Mouse (Mus musculus) neural tube, embryonic 13.5 days (tissue): ENCODE measurements around the gene Nhej1. TPM values are rescaled to one million over a fixed set of nuclear protein-coding genes. Genes with fewer than 3 reads are reported as not detected.
A peak's percentile ranks its signal among the peaks of the same experiment; 100 is the strongest.

Experiments
- ATAC-seq: fragments of 200-750 bp; cut with Nextera tagmentation; 2 replicates; pipeline ENCODE4 v1.8.0; 2017; ENCODE audit warnings: low read depth, mild to moderate bottlenecking, moderate TSS enrichment, moderate library complexity
- H3K27ac ChIP-seq: fragments of 300-500 bp; sonication (generic); replicated peaks from 2 replicates; pipeline ENCODE4 v1.5.1; 2015; ENCODE audit warnings: moderate library complexity, mild to moderate bottlenecking, inconsistent platforms
- H3K27me3 ChIP-seq: fragments of 300-500 bp; sonication (generic); 2 replicates; pipeline ENCODE4 v1.6.1; 2015; ENCODE audit warnings: mild to moderate bottlenecking, inconsistent platforms
- H3K36me3 ChIP-seq: fragments of 300-500 bp; sonication (generic); 2 replicates; pipeline ENCODE4 v1.6.1; 2015; ENCODE audit warnings: mild to moderate bottlenecking, inconsistent platforms
- H3K4me1 ChIP-seq: fragments of 300-500 bp; sonication (generic); replicated peaks from 2 replicates; pipeline ENCODE4 v1.6.1; 2015; ENCODE audit warnings: inconsistent platforms
- H3K4me2 ChIP-seq: fragments of 300-500 bp; sonication (generic); 2 replicates; pipeline ENCODE4 v1.6.1; 2015; ENCODE audit warnings: inconsistent platforms, mild to moderate bottlenecking, moderate library complexity
- H3K4me3 ChIP-seq: fragments of 300-500 bp; sonication (generic); 2 replicates; pipeline ENCODE4 v1.5.1; 2015; ENCODE audit warnings: mild to moderate bottlenecking, inconsistent platforms
- H3K9ac ChIP-seq: fragments of 300-500 bp; sonication (generic); 2 replicates; pipeline ENCODE4 v1.6.1; 2015; ENCODE audit warnings: moderate library complexity, mild to moderate bottlenecking, inconsistent platforms
- H3K9me3 ChIP-seq: fragments of 300-500 bp; sonication (generic); 2 replicates; pipeline ENCODE4 v1.6.1; 2016; ENCODE audit warnings: inconsistent platforms
- WGBS: fragments of 180-500 bp; shearing (Covaris S2); methylation state at CpG from one replicate; pipeline ENCODE4 v1.1.7; 2015; 5-methylcytosine and 5-hydroxymethylcytosine counted together
- polyA plus RNA-seq: library from polyadenylated mRNA; unstranded; fragments of >200 nt; fragmentation: Nextera tagmentation; extraction: Ambion mirVana; gene quantifications from 2 replicates; pipeline ENCODE4 v1.2.1, GENCODE M21; 2015

The Nhej1 gene
- polyA plus RNA-seq, 1 experiment from 2014 or later = 8.5 TPM

- no peak overlapping the region for H3K9ac ChIP-seq
- WGBS = 80% methylated on average over 7 of the region's 7 CpGs
- H3K4me1 ChIP-seq = no peaks in the 10 kb centered on the region
- H3K27ac ChIP-seq = no peak overlapping the region
- ATAC-seq = no peak
- H3K36me3 ChIP-seq = no peaks in the 10 kb centered on the region
- H3K4me2 ChIP-seq = no peak overlapping the region
- no peak overlapping the region for H3K4me3 ChIP-seq
- no peaks in the 10 kb centered on the region for H3K27me3 ChIP-seq
- no peaks in the 10 kb centered on the region for H3K9me3 ChIP-seq
Measured at GRCm38 (mm10) chr1:75051428-75051827, 73.6 kb downstream of the Nhej1 start.

GRCm38 (mm10) chr1:75048571-75048970, 76.4 kb downstream of the Nhej1 start:
- no peak overlapping the region for H3K27ac ChIP-seq
- no peak for ATAC-seq
- H3K36me3 ChIP-seq = no peaks in the 10 kb centered on the region
- no peak overlapping the region for H3K4me3 ChIP-seq
- H3K4me2 ChIP-seq = no peak overlapping the region
- H3K9me3 ChIP-seq = no peaks in the 10 kb centered on the region
- no peaks in the 10 kb centered on the region for H3K27me3 ChIP-seq
- H3K4me1 ChIP-seq = no peaks in the 10 kb centered on the region
- H3K9ac ChIP-seq = no peak overlapping the region
- 87% methylated on average over 2 of the region's 2 CpGs for WGBS

GRCm38 (mm10) chr1:75048041-75048440, 77.0 kb downstream of the Nhej1 start:
- WGBS = 76% methylated on average over 4 of the region's 4 CpGs
- Histone ChIP-seq H3K27me3 (no peaks in the 10 kb centered on the region), H3K36me3 (no peaks in the 10 kb centered on the region), H3K4me2 (no peak overlapping the region), H3K27ac (no peak overlapping the region), H3K9ac (no peak overlapping the region), H3K4me3 (no peak overlapping the region), H3K4me1 (no peaks in the 10 kb centered on the region), H3K9me3 (no peaks in the 10 kb centered on the region)
- ATAC-seq = no peak

- no peak overlapping the region for H3K4me2 ChIP-seq
- no peaks in the 10 kb centered on the region for H3K9me3 ChIP-seq
- H3K4me3 ChIP-seq = no peak overlapping the region
- no peaks in the 10 kb centered on the region for H3K27me3 ChIP-seq
- WGBS = 47% methylated on average over 7 of the region's 7 CpGs
- ATAC-seq = no peak
- H3K4me1 ChIP-seq = no peaks in the 10 kb centered on the region
- H3K27ac ChIP-seq = no peak overlapping the region
- no peak overlapping the region for H3K9ac ChIP-seq
- H3K36me3 ChIP-seq = no peaks in the 10 kb centered on the region
Measured at GRCm38 (mm10) chr1:75040429-75040828, 84.6 kb downstream of the Nhej1 start.

- ATAC-seq = no peak
- WGBS = 93% methylated on average over 10 of the region's 10 CpGs
- no peaks in the 10 kb centered on the region for H3K27me3 ChIP-seq
- H3K4me2 ChIP-seq = no peak overlapping the region
- H3K36me3 ChIP-seq = no peaks in the 10 kb centered on the region
- H3K9me3 ChIP-seq = no peaks in the 10 kb centered on the region
- H3K9ac ChIP-seq = no peak overlapping the region
- H3K4me3 ChIP-seq = no peak overlapping the region
- H3K4me1 ChIP-seq = no peaks in the 10 kb centered on the region
- H3K27ac ChIP-seq = no peak overlapping the region
Measured at GRCm38 (mm10) chr1:75032041-75032440, 93.0 kb downstream of the Nhej1 start.

- Histone ChIP-seq H3K4me2 (no peak overlapping the region), H3K4me3 (no peak overlapping the region), H3K36me3 (no peaks in the 10 kb centered on the region), H3K27me3 (no peaks in the 10 kb centered on the region), H3K27ac (no peak overlapping the region), H3K4me1 (peaks cover 7% of the 10 kb centered on the region), H3K9me3 (no peaks in the 10 kb centered on the region), H3K9ac (no peak overlapping the region)
- ATAC-seq = no peak
- WGBS = 51% methylated on average over 2 of the region's 2 CpGs
Measured at GRCm38 (mm10) chr1:75027061-75027779, 97.8 kb downstream of the Nhej1 start.

GRCm38 (mm10) chr1:75024419-75025199, 100.4 kb downstream of the Nhej1 start:
- no peaks in the 10 kb centered on the region for H3K27me3 ChIP-seq
- WGBS = 90% methylated on average over 7 of the region's 7 CpGs
- no peaks in the 10 kb centered on the region for H3K9me3 ChIP-seq
- H3K4me1 ChIP-seq = peaks cover 12% of the 10 kb centered on the region
- no peak overlapping the region for H3K9ac ChIP-seq
- no peak overlapping the region for H3K27ac ChIP-seq
- no peak overlapping the region for H3K4me3 ChIP-seq
- no peaks in the 10 kb centered on the region for H3K36me3 ChIP-seq
- no peak overlapping the region for H3K4me2 ChIP-seq
- no peak for ATAC-seq

- H3K4me1 ChIP-seq = peaks cover 12% of the 10 kb centered on the region
- no peak overlapping the region for H3K4me3 ChIP-seq
- ATAC-seq = no peak
- H3K36me3 ChIP-seq = no peaks in the 10 kb centered on the region
- no peak overlapping the region for H3K9ac ChIP-seq
- 0 out of 2 replicates have a peak, but pooled peaks cover 4% of the 10 kb centered on the region for H3K27me3 ChIP-seq
- H3K9me3 ChIP-seq = no peaks in the 10 kb centered on the region
- H3K4me2 ChIP-seq = no peak overlapping the region
- H3K27ac ChIP-seq = no peak overlapping the region
- WGBS = 28% methylated on average over 5 of the region's 5 CpGs
Measured at GRCm38 (mm10) chr1:75022216-75022615, 102.8 kb downstream of the Nhej1 start.

- 4% methylated on average over 6 of the region's 6 CpGs for WGBS
- H3K36me3 ChIP-seq = no peaks in the 10 kb centered on the region
- H3K4me1 ChIP-seq = peaks cover 7% of the 10 kb centered on the region
- no peak overlapping the region for H3K9ac ChIP-seq
- no peaks in the 10 kb centered on the region for H3K9me3 ChIP-seq
- no peak for ATAC-seq
- H3K4me2 ChIP-seq = no peak overlapping the region
- no peak overlapping the region for H3K4me3 ChIP-seq
- H3K27me3 ChIP-seq = peaks cover 16% of the 10 kb centered on the region
- H3K27ac ChIP-seq = no peak overlapping the region
Measured at GRCm38 (mm10) chr1:75016846-75017245, 108.2 kb downstream of the Nhej1 start.

- Histone ChIP-seq H3K4me3 (no peak overlapping the region), H3K4me2 (no peak overlapping the region), H3K27ac (no peak overlapping the region), H3K36me3 (no peaks in the 10 kb centered on the region), H3K9ac (peak overlapping the region; percentile 27; the same call in 1 of the 2 replicates), H3K27me3 (peaks cover 16% of the 10 kb centered on the region), H3K9me3 (no peaks in the 10 kb centered on the region), H3K4me1 (peaks cover 6% of the 10 kb centered on the region)
- no peak for ATAC-seq
- 19% methylated on average over 13 of the region's 13 CpGs for WGBS
Measured at GRCm38 (mm10) chr1:75015551-75016265, 109.3 kb downstream of the Nhej1 start.

- Histone ChIP-seq H3K27ac (no peak overlapping the region), H3K9ac (no peak overlapping the region), H3K36me3 (no peaks in the 10 kb centered on the region), H3K9me3 (no peaks in the 10 kb centered on the region), H3K27me3 (peaks cover 16% of the 10 kb centered on the region), H3K4me2 (no peak overlapping the region), H3K4me1 (peaks cover 6% of the 10 kb centered on the region), H3K4me3 (no peak overlapping the region)
- 38% methylated on average over 5 of the region's 5 CpGs for whole genome bisulfite sequencing
- ATAC-seq = no peak
Measured at GRCm38 (mm10) chr1:75014210-75014845, 110.7 kb downstream of the Nhej1 start.

- Histone ChIP-seq H3K9me3 (no peaks in the 10 kb centered on the region), H3K4me1 (peaks cover 2% of the 10 kb centered on the region), H3K27ac (no peak overlapping the region), H3K36me3 (no peaks in the 10 kb centered on the region), H3K9ac (no peak overlapping the region), H3K4me2 (no peak overlapping the region), H3K4me3 (no peak overlapping the region), H3K27me3 (peaks cover 4% of the 10 kb centered on the region; the same call in 1 of the 2 replicates)
- no peak for ATAC-seq
Measured at GRCm38 (mm10) chr1:75010817-75011216, 114.2 kb downstream of the Nhej1 start.
